Mouse (Mus musculus): ENCODE data around the gene Lpin2.

Gene Lpin2

DNA sequence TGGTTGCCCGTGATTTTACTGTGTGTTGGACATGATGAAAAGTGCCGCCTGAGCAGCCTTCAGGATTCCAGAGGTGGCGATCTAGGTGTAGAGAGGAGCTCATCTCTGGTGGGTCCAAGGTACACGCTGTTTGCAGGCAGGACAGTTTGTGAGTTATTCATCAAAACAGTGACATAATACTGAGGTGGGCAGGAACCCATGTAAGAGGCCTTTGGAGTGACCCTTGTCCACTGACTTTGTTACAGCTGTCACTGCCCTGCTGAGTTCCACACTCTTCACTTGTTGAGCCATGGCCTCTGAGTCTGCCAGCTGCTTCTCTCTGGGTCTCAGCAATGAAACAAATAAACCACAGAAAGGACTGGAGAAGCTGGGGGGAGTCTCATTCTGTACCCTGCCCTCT, 19.8 kb downstream of the Lpin2 start:
- DNase-seq (ENCODE audit: low read depth, low spot score) = no peak

DNA sequence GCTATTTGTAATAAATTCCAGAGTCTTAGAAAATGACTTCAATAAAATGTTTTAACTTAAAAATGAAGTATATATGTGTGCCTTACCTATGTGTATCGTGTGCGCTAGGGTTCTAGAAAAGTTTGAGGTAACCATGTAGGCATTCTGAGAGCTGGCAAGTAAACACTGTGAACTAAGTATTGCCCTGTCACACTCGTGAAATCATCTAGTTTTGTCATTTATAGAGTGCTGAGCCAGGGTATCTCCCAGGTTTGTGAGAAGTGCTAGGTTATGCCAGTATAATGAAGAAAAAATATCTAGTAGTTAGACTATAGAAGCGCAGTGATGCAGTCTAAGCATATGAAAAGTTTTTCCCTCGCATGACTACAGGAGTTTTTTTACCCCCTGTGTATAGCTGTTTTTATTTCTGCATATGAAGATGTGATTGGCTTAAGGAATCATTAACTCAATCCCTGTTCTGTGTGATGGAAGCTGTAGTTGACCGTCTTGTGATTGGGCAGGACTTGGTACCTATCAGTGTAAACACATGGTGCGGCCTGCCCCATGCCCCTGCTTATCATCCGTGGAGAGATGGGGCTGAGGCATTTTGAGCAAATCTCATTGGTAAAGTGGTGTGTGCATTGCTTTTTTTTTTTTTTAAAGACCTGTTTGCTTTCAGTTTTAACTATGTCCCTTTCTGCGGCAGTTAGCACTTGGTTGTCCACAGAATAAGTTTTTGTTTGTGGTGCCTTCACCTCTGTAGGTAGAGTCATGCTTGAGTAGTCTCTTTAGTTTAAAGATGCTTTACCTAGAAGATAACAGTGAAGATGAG, 21.8 kb downstream of the Lpin2 start:
- DNase-seq (ENCODE audit: low read depth, low spot score) = no peak

DNA sequence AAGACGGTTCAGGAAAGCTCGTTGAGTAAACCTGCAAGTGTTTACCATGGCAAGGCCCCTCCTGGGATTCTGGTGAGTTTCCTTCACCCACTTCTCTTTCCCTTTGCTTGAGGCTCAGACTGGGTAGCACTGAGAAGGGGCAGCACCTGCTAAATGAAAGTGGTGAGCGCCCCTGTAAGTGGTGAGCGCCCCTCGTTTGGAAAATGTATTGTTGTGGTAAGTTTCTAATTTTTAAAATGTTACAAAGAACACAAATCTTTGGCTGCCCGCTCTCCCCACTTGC, 22.4 kb downstream of the Lpin2 start:
- no peak for DNase-seq (ENCODE audit: low read depth, low spot score)

DNA sequence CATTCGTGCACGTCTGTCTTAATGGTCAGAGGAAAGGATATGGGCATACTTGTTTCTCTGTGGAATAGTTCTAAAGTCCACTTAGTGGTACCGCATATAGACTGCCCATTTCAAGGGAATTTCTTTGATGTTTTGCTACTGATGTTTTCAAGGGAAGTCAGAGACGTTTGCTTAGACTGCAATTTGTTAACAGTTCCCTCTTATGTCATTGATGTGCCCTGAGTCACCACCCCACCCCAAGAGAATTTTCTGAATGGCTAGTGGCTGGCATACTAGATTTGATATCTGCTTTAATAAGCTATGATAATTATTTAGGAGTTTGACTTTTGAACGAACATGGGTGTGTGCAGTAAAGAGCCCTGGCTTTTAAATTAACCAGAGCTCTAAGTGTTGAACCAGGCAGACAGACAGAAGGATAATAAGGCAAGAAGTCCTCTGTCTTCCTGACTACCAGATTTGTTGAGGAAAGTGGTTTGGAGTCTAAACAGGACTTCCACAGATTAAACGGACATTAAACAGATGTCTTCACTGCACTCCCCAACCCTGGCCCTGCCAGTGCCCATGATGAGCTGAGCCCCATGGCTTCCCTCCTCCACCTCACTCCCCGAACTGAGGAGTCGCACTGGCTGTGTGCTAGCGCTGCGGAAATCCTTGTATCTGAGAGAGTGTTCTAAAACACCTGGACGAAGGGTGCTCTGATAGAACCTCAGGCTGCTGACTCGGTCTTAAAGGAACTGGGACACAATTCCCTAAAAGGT, 24.0 kb downstream of the Lpin2 start:
- DNase-seq (ENCODE audit: low read depth, low spot score) = no peak

DNA sequence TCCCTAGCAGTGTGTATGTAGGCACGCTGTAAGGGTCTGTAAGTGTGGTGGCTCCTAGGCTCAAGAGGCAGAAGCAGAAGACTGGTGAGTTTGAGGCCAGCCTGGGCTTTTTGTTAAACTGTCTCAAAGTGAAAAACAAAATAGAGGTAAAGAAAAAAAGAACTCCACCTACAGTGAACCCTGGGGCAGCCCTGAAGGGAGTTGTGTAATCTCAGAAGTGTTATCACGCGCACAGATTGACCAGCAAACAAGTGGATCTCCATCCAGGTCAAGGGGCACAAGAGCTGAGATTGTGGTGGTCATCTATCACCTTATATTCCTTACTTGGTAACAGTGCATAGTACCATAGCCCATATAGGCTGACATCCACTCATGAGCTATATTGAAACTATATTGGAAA, 24.9 kb downstream of the Lpin2 start:
- no peak for DNase-seq (ENCODE audit: low read depth, low spot score)

DNA sequence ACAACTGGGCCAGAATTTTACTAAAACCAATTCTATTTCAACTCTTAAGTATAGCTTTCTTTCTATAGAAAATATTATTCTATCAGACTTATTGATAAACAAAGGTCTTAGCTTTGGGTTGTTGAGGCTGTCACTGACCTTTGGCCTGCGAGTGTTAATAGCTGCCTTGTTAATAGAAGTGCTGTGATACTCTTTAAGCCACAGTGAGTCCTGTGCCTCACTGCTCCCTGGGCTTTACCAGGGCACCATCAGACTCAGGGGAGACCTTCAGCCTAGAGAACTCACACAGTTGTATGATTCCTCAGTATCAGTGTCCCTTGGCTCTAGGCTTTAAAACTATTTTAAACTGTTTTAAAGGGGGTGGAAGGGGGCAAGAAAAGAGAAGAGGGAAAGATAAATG, 26.0 kb downstream of the Lpin2 start:
- no peak for DNase-seq (ENCODE audit: low read depth, low spot score)

DNA sequence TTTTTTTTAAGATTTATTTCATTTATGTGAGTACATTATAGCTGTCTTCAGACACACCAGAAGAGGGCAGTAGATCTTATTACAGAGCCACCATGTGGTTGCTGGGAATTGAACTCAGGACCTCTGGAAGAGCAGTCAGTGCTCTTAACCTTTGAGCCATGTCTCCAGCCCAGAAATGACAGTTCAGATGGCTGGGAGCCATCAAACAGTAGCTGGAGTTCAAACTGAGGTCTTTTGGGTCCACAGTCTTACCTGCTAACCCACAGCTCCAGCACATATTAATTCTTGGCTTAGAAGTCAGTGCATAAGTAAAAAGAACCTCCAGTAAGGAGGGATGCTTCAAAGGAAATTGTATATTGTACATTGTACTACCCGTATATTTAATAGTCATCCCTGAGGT, 26.6 kb downstream of the Lpin2 start:
- no peak for DNase-seq (ENCODE audit: low read depth, low spot score)

DNA sequence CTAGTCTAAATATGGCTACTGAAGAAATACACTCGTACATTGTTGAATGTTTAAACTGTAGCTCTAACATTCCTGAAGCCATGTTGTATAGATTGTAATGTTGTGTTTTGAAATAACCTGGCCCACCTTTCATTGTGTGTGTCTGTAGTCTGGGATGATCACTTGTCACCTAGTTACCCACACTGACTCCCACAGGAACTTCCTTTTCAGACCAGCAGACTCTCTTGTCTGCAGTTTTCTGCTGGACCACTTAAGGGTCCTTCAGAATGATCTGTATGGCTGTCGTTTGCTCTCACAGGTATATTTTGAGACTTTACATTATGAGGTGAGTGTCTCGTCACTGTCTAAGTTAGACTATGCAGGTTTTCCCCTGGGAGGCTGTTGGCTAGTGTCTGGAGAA, 27.6 kb downstream of the Lpin2 start:
- DNase-seq (ENCODE audit: low read depth, low spot score) = no peak

DNA sequence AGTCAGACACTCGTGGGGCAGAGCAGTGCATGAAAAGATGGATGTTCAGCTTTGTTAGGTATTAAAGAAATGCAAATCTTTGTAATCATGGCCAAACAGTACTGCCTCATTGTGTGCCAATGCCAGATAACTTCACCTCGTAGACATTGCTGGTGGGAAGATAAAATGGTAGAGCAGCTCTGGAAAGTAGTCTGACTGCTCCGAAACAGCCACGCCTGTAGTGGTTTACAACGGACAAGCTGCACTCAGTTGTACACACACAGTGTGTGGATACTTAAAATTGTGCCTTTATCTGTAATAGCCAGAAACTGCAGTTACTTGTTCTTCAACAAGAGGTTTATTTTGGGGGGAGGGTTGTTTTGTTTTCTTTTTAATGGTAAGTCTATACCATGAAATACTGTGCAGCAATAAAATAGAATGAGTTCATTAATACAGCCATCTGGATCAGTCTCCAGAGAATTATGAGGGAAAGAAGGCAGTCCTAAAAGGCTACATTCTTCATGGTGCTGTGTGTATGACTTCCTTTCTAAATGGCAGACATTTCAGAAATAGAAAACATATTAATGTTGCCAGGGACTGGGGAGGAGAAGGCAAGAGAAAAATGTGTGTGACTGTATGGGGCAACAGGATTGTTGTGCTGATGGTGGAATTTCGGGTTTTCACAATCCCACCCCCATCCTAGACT, 29.7 kb downstream of the Lpin2 start:
- DNase-seq (ENCODE audit: low read depth, low spot score) = no peak

DNA sequence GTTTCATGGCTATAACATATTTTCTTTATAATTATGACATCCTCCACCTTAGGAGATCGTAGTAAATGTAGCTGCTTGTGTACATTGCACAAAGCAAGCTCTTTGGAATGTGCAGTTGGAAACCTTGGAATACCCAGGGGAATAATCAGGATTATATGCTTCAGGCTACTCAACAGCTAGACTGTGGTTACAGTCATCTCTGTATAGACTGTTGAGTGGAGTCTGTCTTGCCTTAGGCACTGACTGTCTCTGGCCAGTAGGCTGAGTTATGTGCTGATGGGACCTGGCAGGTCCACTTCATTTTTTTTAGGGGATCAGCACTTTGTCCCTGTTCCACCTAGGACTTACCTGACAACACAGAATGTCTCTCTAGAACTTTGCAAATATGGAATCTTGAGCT, 31.3 kb downstream of the Lpin2 start:
- DNase-seq (ENCODE audit: low read depth, low spot score) = no peak

DNA sequence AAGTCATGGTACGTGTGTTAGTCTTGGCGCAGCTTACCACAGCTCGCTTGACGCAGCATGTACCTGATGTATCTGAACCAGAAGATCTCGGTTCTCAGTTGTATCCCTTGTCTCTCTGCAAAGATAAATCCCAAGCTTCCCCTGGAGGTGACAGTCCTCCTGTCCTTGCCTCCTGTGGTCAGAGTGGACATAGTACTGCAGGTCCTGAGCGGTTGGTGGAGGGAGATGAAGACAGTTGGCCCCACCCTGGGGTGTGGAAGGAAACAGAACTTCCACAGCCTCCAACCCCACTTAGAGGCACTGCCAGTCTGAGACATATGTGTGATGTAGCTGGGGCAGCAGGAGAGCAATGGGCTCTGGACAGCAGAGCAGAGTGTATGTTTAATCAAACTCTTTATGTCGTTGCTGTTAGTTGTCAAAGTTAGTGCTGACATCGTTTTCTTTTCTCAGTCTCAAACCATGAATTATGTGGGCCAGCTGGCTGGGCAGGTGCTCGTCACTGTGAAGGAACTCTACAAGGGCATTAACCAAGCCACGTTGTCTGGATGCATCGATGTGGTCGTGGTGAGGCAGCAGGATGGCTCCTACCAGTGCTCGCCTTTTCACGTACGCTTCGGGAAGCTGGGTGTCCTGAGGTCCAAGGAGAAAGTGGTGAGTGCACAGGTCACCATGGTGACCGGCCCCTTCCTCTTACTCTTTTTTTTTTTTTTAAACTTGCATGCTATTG, 32.3 kb downstream of the Lpin2 start:
- no peak for DNase-seq (ENCODE audit: low read depth, low spot score)

DNA sequence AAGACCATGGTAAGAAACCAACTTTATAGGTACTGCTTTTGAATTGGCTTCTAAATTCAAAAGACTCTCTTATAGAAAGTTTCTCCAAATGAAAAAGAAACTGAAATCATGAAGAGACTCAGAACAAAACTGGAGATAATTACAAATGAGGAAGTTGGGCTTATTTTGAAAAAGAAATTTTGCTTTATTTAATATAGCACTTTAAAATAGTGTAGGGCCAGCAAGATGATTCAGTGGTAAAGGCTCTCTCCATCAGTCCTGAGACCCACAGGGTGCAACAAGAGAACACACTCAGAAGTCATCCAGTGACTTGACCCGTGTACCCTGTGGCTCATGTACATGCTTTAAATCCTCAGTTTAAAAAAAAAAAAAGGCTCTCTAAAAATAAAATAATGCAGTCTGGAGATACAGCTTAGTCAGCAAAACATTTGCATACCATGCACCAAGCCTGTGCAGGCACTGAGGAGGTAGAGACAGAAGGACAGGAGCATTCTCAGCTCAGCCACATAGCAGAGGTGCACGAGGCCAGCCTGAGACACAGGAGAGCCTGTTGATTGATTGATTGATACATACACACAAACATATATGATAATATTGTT, 33.0 kb downstream of the Lpin2 start:
- DNase-seq (ENCODE audit: low read depth, low spot score) = no peak

DNA sequence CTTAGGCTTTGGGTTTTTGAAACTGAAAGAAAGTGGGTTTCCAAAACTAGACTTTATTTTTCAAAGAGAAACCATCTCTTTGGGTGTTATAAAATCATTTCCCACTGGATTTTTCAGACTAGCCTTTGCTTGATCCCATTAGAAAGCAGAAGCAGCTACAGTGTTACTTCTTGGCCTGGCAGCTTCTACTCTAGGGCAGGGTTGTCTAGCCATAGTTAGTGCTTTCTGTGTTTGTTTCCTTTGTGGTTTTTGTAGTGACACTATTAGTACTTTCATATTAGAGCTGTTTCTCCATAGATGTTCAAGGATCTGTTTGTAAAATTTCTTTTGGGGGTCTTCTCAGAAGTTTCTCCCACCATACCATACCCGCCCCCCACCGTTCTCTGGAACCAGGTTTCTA, 33.9 kb downstream of the Lpin2 start:
- DNase-seq (ENCODE audit: low read depth, low spot score) = no peak

DNA sequence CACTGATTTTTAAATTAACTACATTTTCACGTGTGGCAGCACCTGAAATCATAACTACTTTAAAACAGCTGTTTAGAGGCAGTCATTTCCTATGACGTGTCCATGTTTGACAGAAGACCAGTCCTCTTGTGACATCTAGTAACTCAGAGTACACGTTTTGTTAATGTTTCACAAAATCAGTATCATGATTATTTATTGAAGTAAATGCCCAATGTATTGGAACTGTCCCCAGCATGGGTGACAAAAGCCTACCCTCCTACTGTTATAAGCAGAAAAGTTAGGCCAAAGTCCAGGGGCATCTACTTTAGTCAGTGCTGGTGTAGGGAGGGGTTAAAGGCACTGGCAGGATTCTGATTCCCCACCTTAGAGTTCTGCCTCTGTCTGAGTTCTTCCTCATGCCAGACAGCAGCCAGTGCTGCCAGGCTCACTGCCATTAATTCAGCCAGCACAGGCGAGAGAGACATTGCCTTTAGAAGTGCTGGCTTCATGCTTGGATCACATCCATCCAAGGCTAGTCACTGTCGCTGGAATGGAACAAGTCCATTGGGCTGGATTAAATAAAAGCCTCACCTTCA, 34.8 kb downstream of the Lpin2 start:
- no peak for DNase-seq (ENCODE audit: low read depth, low spot score)

DNA sequence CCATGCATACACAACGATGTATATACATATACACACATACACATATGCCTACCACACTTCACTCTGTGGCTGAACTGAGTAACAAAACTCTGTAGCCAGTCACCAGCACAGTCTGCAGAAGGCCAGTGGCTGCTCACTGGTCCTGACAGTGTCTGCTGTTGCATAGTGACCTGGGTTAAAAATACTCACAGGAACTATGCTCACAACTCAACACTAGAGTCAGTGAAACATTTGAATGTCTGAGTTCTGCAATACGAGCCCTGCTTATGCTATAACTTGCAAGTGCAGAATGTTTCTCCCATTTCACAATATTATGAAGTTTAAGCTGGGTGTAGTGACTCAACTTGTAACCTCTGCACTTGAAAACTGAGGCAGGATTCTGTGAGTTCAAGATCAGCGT, 39.0 kb downstream of the Lpin2 start:
- DNase-seq (ENCODE audit: low read depth, low spot score) = no peak

DNA sequence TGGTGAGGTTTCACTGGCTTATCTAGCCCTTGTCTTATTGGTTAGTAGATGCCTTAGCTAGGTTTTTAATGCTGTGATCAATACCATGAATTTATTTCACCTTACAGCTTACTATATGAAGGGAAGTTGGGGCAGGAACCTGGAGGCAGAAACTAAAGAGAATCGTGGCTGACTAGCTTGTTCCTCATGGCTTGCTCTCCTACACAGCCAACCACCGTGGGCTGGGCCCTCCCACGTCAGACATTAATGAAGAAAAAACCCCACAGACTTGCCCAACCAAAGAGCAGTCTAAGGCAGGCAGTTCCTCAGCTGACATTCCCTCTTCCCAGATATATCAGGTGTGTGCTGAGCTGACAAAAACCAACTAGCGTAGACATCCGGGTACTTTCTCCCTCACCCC, 41.3 kb downstream of the Lpin2 start:
- no peak for DNase-seq (ENCODE audit: low read depth, low spot score)

DNA sequence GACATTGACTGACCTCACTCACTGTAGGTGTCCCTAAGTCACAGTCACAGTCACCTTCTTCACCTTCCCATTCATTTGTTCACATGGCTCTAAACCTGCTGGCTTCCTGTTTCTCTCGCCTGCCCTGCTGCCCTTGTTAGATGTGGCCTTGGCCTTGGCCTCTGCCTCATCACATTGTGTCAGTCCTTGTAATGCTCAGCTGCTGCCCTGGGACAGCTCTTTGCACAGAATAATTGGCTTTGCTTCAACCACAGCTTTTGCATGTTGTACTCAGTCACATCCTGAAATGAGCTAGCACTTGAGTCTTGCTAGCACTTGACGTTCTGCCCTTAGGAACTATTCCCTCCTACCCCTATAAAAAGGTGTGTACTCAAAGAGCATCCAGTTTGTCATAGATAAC, 42.2 kb downstream of the Lpin2 start:
- no peak for DNase-seq (ENCODE audit: low read depth, low spot score)

DNA sequence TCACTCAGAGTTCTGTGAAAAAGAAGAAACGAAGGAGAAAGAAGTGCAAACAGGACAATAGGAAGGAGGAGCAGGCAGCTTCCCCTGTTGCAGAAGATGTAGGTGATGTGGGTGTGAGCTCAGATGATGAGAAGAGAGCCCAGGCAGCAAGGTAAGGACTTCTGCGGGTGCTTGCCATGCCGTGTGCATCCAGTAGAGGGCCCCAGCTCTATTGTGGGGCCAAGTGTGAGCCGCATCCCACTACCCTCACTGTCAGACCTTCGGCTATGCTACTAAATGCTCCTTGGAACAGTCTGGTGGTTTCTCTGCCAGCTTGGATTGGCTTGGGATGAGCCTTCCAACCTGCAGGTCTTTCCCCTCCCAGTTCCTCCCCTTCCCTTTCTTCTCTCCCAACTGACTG, 42.7 kb downstream of the Lpin2 start:
- DNase-seq (ENCODE audit: low read depth, low spot score) = no peak

DNA sequence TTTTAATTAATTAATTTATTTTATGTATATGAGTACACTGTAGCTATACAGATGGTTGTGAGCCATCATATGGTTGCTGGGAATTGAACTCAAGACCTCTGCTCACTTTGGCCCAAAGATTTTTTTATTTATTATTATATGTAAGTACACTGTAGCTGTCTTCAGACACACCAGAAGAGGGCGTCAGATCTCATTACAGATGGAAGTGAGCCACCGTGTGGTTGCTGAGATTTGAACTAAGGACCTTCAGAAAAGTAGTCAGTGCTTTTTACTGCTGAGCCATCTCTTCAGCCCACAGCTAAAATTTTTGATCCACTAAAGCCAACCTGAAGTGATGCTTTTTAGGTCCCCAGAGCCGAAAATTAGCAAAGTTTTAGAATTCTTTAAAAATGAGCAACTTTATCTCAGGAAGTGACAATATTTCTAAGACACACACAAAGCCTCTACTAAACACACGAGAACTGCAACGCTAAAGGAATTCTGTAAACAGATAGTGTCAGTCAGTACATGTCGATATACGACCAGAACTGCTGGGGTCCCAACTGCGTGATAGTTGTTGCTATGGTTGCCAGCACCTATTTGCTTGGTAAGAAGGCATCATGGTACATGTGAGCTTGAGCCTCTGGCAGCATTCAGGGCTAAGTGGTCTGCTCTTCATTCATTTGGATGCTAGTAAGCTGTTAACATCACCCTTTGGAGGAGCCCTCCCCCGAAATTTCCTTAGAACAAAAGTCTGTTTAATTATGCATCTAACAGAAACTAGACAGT, 45.0 kb downstream of the Lpin2 start:
- DNase-seq (ENCODE audit: low read depth, low spot score) = no peak

DNA sequence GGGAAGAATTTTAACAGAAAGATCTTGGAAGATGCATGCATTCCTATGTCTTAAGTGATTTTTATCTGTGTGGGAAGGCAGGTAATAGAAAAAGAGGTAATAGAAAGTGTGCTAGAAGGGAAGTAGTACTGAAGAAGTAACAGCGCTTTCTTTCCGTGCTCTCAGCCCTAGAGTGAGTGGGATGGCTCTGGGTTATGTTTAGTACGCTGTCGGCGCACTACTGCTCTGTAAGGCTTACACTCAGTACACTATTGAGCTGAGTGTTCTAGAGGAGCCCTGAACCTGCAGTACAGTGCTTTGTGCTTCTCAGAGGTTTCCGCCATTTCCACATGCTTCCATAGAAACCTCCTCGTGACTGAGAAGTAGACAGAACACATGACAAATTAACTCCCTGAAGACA, 46.3 kb downstream of the Lpin2 start:
- no peak for DNase-seq (ENCODE audit: low read depth, low spot score)
